8 mouse cellular contexts compared by ENCODE assay signal in the genomic region with DNA sequence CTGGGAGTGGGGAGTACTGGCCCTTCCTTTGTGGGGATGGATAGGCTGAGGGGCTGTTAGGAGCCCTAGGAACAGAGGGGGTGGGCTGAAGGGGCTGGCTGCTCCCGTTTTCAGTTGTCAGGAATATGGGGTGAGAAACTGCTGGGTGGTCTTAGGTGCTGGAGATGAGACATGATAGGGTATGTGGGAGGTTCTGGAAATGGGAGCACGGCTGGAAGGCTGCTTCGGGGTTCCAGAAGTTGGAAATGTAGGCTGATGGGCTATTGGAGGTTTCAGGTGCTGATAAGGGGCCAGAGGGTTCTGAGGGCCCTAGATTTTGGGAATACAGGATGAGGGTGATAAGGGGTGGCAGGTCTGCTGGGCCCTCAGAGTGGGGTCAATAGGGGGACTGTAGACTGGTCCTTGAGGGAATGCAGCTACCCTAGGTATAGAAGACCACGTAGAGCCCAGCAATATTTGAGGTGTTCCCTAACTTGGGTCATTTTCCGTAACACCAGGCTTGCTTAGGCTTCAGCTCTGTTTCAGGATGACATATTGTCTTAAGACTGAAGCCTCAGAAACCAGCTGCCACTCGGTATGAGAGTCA. TPM values are rescaled to one million over a fixed set of nuclear protein-coding genes. Genes with fewer than 3 reads are reported as not detected.
A peak's percentile ranks its signal among the peaks of the same experiment; 100 is the strongest.
DNase-seq lines count a peak whose midpoint lies in the region; ATAC-seq and TF ChIP-seq lines count a peak whose summit lies in the region.

No protein-coding gene starts in this region.

- H3K9me3 ChIP-seq in E14TG2a.4 (ENCODE audit: low read length) = no peaks in the 10 kb centered on the region
- no peaks in the 10 kb centered on the region for H3K9me3 ChIP-seq in forebrain, postnatal 0 days (ENCODE audit: low read length)
- H3K9me3 ChIP-seq in liver, embryonic 14.5 days (ENCODE audit: control insufficient read depth, low read length) = no peaks in the 10 kb centered on the region

- H3K4me3 ChIP-seq in E14TG2a.4 (replicated peaks; ENCODE audit: low read length) = peak overlapping the region; percentile 84
- peak overlapping the region; percentile 55 for H3K4me3 ChIP-seq in forebrain, postnatal 0 days (ENCODE audit: low read depth, low read length)
- peak overlapping the region; percentile 33 to 54; a peak in 3 of 4 replicates for H3K4me3 ChIP-seq in liver, embryonic 14.5 days (ENCODE audit: insufficient read depth in 1 of 2, low read depth in 2 of 2, low read length in 2 of 2)
- H3K4me3 ChIP-seq in layer of hippocampus, adult 2 months = no peak overlapping the region

- no peak for ATAC-seq in forebrain, postnatal 0 days
- 0 out of 2 replicates have a peak, but pooled peaks have one; percentile 0 for ATAC-seq in liver, embryonic 14.5 days (ENCODE audit: insufficient read depth)

- H3K9ac ChIP-seq in forebrain, postnatal 0 days = no peak overlapping the region
- H3K9ac ChIP-seq in liver, embryonic 14.5 days (replicated peaks) = peak overlapping the region; percentile 42

- H3K27ac ChIP-seq in forebrain, postnatal 0 days (ENCODE audit: low read depth, low read length) = no peak overlapping the region
- peak overlapping the region; percentile 67 for H3K27ac ChIP-seq in liver, embryonic 14.5 days
- H3K27ac ChIP-seq in layer of hippocampus, adult 2 months = no peak overlapping the region

- TF ChIP-seq EP300 in liver, embryonic 14.5 days (IDR thresholded peaks at IDR 0.05; ENCODE audit: low read depth) = no peak

- peak; percentile 33 for DNase-seq in cerebellum, adult 11-12 months
- DNase-seq in cerebellum, postnatal 25 days = no peak
- no peak for DNase-seq in forebrain, postnatal 0 days
- DNase-seq in liver, embryonic 14.5 days (ENCODE audit: low read depth in 3 of 3, low spot score in 3 of 3) = no peak
- DNase-seq in adipocyte (ENCODE audit: low spot score) = no peak
- no peak for DNase-seq in frontal cortex, postnatal 14 days (ENCODE audit: low spot score in 2 of 2)
- no peak for DNase-seq in layer of hippocampus, adult 2 months (ENCODE audit: low spot score in 2 of 2)

- H3K27me3 ChIP-seq in E14TG2a.4 (ENCODE audit: insufficient read depth, low read length) = peaks cover 23% of the 10 kb centered on the region
- H3K27me3 ChIP-seq in forebrain, postnatal 0 days (ENCODE audit: insufficient read depth, low read length) = no peaks in the 10 kb centered on the region
- no peaks in the 10 kb centered on the region for H3K27me3 ChIP-seq in liver, embryonic 14.5 days (ENCODE audit: control insufficient read depth, insufficient read depth, low read length)

- H3K4me1 ChIP-seq in E14TG2a.4 (replicated peaks; ENCODE audit: low read depth, low read length) = peaks cover 28% of the 10 kb centered on the region
- no peaks in the 10 kb centered on the region for H3K4me1 ChIP-seq in forebrain, postnatal 0 days (ENCODE audit: insufficient read depth)
- peaks cover 11 to 14% of the 10 kb centered on the region in 2 experiments for H3K4me1 ChIP-seq in liver, embryonic 14.5 days (replicated peaks; ENCODE audit: control insufficient read depth in 2 of 2, insufficient read depth in 2 of 2, low read length in 1 of 2)

- no peak for TF ChIP-seq CTCF in E14TG2a.4 (conservative IDR thresholded peaks at IDR 0.05; ENCODE audit: low read length)
- TF ChIP-seq CTCF in forebrain, postnatal 0 days (IDR thresholded peaks at IDR 0.05; ENCODE audit: low read depth) = no peak
- TF ChIP-seq CTCF in liver, embryonic 14.5 days (IDR thresholded peaks at IDR 0.05; ENCODE audit: low read depth) = no peak
- TF ChIP-seq CTCF in layer of hippocampus, adult 2 months (conservative IDR thresholded peaks at IDR 0.05) = no peak

- peaks cover 5% of the 10 kb centered on the region for H3K36me3 ChIP-seq in E14TG2a.4 (ENCODE audit: insufficient read depth, low read length)
- no peaks in the 10 kb centered on the region for H3K36me3 ChIP-seq in forebrain, postnatal 0 days (ENCODE audit: insufficient read depth)
- H3K36me3 ChIP-seq in liver, embryonic 14.5 days (replicated peaks; ENCODE audit: control insufficient read depth, insufficient read depth, low read depth) = no peaks in the 10 kb centered on the region

- WGBS in forebrain, postnatal 0 days = 76% methylated on average over 6 of the region's 6 CpGs
- 62% methylated on average over 6 of the region's 6 CpGs for WGBS in liver, embryonic 14.5 days (ENCODE audit: insufficient replicate concordance)

- H3K4me2 ChIP-seq in forebrain, postnatal 0 days (ENCODE audit: low read depth) = peak overlapping the region; percentile 71
- H3K4me2 ChIP-seq in liver, embryonic 14.5 days (ENCODE audit: low read depth) = peak overlapping the region; percentile 94

RNA-seq across cellular contexts. Expression of a gene that starts 0.5 kb away (rescaled TPM):
- total RNA-seq in forebrain, postnatal 0 days (2014; rRNA removed) = 0.31 TPM in 1 of 2 replicates, not detected in the other
- polyA plus RNA-seq in forebrain, postnatal 0 days (2015; fragmentation: Nextera tagmentation; extraction: Ambion mirVana) = 0.40 TPM in 2 replicates
- polyA plus RNA-seq in liver, embryonic 14.5 days (2012; rRNA removed) = 0.86 and 1.2 TPM in 2 replicates
- polyA plus RNA-seq in liver, embryonic 14.5 days (2014; fragmentation: Nextera tagmentation; extraction: Ambion mirVana) = 1.2 and 1.3 TPM in 2 replicates
- not detected for total RNA-seq in layer of hippocampus, adult 2 months (2021)

RNA-seq across cellular contexts. Expression of a gene that starts 0.7 kb away (rescaled TPM):
- 22.1 and 29.7 TPM in 2 replicates for total RNA-seq in forebrain, postnatal 0 days (2014; rRNA removed)
- 4.9 and 5.7 TPM in 2 replicates for polyA plus RNA-seq in forebrain, postnatal 0 days (2015; fragmentation: Nextera tagmentation; extraction: Ambion mirVana)
- 8.6 and 10.2 TPM in 2 replicates for polyA plus RNA-seq in liver, embryonic 14.5 days (2012; rRNA removed)
- polyA plus RNA-seq in liver, embryonic 14.5 days (2014; fragmentation: Nextera tagmentation; extraction: Ambion mirVana) = 2.4 and 2.7 TPM in 2 replicates
- total RNA-seq in layer of hippocampus, adult 2 months (2021) = 10 to 100 TPM; 22.1 to 22.8 TPM

RNA-seq across cellular contexts. Expression of a gene that starts 17.8 kb away (rescaled TPM):
- total RNA-seq in forebrain, postnatal 0 days (2014; rRNA removed) = 9.0 and 12.9 TPM in 2 replicates
- 1.9 and 3.4 TPM in 2 replicates for polyA plus RNA-seq in forebrain, postnatal 0 days (2015; fragmentation: Nextera tagmentation; extraction: Ambion mirVana)
- 0.11 and 0.13 TPM in 2 replicates for polyA plus RNA-seq in liver, embryonic 14.5 days (2012; rRNA removed)
- 0.01 TPM in 1 of 2 replicates, not detected in the other for polyA plus RNA-seq in liver, embryonic 14.5 days (2014; fragmentation: Nextera tagmentation; extraction: Ambion mirVana)
- 10 to 100 TPM in 1 of 2 experiments, 1 to 10 TPM in 1; 10.0 to 11.6 TPM for total RNA-seq in layer of hippocampus, adult 2 months (2021)

RNA-seq across cellular contexts. Expression of a gene that starts 23.5 kb away (rescaled TPM):
- total RNA-seq in forebrain, postnatal 0 days (2014; rRNA removed) = 129 TPM in 2 replicates
- 45.8 and 49.6 TPM in 2 replicates for polyA plus RNA-seq in forebrain, postnatal 0 days (2015; fragmentation: Nextera tagmentation; extraction: Ambion mirVana)
- 53.9 and 74.6 TPM in 2 replicates for polyA plus RNA-seq in liver, embryonic 14.5 days (2012; rRNA removed)
- 33.9 and 34.8 TPM in 2 replicates for polyA plus RNA-seq in liver, embryonic 14.5 days (2014; fragmentation: Nextera tagmentation; extraction: Ambion mirVana)
- total RNA-seq in layer of hippocampus, adult 2 months (2021) = 10 to 100 TPM; 78.4 to 81.4 TPM

RNA-seq across cellular contexts. Expression of a gene that starts 25.2 kb away (rescaled TPM):
- total RNA-seq in forebrain, postnatal 0 days (2014; rRNA removed) = 10.0 and 22.7 TPM in 2 replicates
- polyA plus RNA-seq in forebrain, postnatal 0 days (2015; fragmentation: Nextera tagmentation; extraction: Ambion mirVana) = 24.9 and 33.7 TPM in 2 replicates
- 29.0 and 39.6 TPM in 2 replicates for polyA plus RNA-seq in liver, embryonic 14.5 days (2012; rRNA removed)
- polyA plus RNA-seq in liver, embryonic 14.5 days (2014; fragmentation: Nextera tagmentation; extraction: Ambion mirVana) = 54.9 and 61.8 TPM in 2 replicates
- total RNA-seq in layer of hippocampus, adult 2 months (2021) = 1 to 10 TPM; 1.5 to 2.3 TPM
